Mouse (Mus musculus): Measurements from ENCODE around the gene Zfp777. TPM values are rescaled to one million over a fixed set of nuclear protein-coding genes. Genes with fewer than 3 reads are reported as not detected.

Zfp777 gene
- polyA plus RNA-seq, 2 experiments, result 9.3 to 24.8 TPM

DNA sequence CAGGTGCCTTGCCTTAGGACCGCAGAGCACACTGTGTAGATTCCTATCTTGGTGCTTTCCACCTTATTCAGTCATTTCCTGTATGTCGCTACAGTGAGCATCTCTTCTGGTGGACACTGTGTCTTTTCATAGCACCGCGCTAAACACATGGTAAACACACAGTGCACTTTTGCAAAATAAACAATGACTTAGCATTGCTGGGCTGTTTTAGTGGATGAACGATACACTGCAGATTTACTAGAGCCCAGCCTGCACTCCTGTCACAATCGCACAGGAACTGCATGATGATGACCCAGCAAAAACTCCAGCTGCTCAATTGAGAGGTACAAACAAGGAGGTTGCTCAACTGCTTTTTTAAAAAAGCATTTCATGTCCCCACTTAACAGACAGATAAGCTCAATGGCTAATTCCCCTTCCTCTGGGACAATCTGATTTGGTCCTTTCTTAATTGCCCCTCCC, 35.1 kb upstream of the Zfp777 start:
- H3K4me3 ChIP-seq (replicated peaks; ENCODE audit: low read length), result no peak overlapping the region
- no peaks in the 10 kb centered on the region for H3K9me3 ChIP-seq (ENCODE audit: control insufficient read depth, low read length)
- H3K9ac ChIP-seq (ENCODE audit: low read depth, low read length, severe bottlenecking), result no peak overlapping the region
- no peak overlapping the region for H3K27ac ChIP-seq (replicated peaks; ENCODE audit: low read depth, low read length)
- peaks cover 53% of the 10 kb centered on the region for H3K36me3 ChIP-seq (ENCODE audit: control insufficient read depth, insufficient read depth, low read length)
- no peak for TF ChIP-seq POLR2A (IDR thresholded peaks at IDR 0.05; ENCODE audit: borderline replicate concordance, extremely low read depth, insufficient read depth, insufficient read length)
- DNase-seq (ENCODE audit: low spot score) (no peak), ATAC-seq (ENCODE audit: low FRiP score, low read depth) (no peak)
- H3K27me3 ChIP-seq (ENCODE audit: control insufficient read depth, insufficient read depth, low read length), result no peaks in the 10 kb centered on the region
- peaks cover 9% of the 10 kb centered on the region for H3K4me1 ChIP-seq (ENCODE audit: control insufficient read depth, insufficient read depth, low read length)
- H3K4me2 ChIP-seq (replicated peaks; ENCODE audit: low read depth, low read length, severe bottlenecking), result no peak overlapping the region
- 94% methylated on average over 6 of the region's 6 CpGs for WGBS

- no peak for TF ChIP-seq POLR2A (IDR thresholded peaks at IDR 0.05; ENCODE audit: borderline replicate concordance, extremely low read depth, insufficient read depth, insufficient read length)
- 96% methylated on average over 3 of the region's 3 CpGs for WGBS
- no peak overlapping the region for H3K27ac ChIP-seq (replicated peaks; ENCODE audit: low read depth, low read length)
- H3K36me3 ChIP-seq (ENCODE audit: control insufficient read depth, insufficient read depth, low read length), result peaks cover 70% of the 10 kb centered on the region
- H3K9me3 ChIP-seq (ENCODE audit: control insufficient read depth, low read length), result no peaks in the 10 kb centered on the region
- no peak overlapping the region for H3K4me2 ChIP-seq (replicated peaks; ENCODE audit: low read depth, low read length, severe bottlenecking)
- no peak overlapping the region for H3K9ac ChIP-seq (ENCODE audit: low read depth, low read length, severe bottlenecking)
- H3K4me1 ChIP-seq (ENCODE audit: control insufficient read depth, insufficient read depth, low read length), result peaks cover 9% of the 10 kb centered on the region
- no peak overlapping the region for H3K4me3 ChIP-seq (replicated peaks; ENCODE audit: low read length)
- DNase-seq (ENCODE audit: low spot score) (no peak), ATAC-seq (ENCODE audit: low FRiP score, low read depth) (no peak)
- no peaks in the 10 kb centered on the region for H3K27me3 ChIP-seq (ENCODE audit: control insufficient read depth, insufficient read depth, low read length)
Observed at GRCm38 (mm10) chr6:48081952-48082351, 33.2 kb upstream of the Zfp777 start.

GRCm38 (mm10) chr6:48081021-48081420, 32.3 kb upstream of the Zfp777 start:
- WGBS, result 94% methylated on average over 5 of the region's 5 CpGs
- DNase-seq (ENCODE audit: low spot score), result no peak
- Histone ChIP-seq H3K9me3 (ENCODE audit: control insufficient read depth, low read length) (no peaks in the 10 kb centered on the region), H3K4me1 (ENCODE audit: control insufficient read depth, insufficient read depth, low read length) (peaks cover 9% of the 10 kb centered on the region), H3K27ac (replicated peaks; ENCODE audit: low read depth, low read length) (no peak overlapping the region), H3K27me3 (ENCODE audit: control insufficient read depth, insufficient read depth, low read length) (no peaks in the 10 kb centered on the region), H3K36me3 (ENCODE audit: control insufficient read depth, insufficient read depth, low read length) (peaks cover 78% of the 10 kb centered on the region), H3K4me2 (replicated peaks; ENCODE audit: low read depth, low read length, severe bottlenecking) (no peak overlapping the region), H3K4me3 (replicated peaks; ENCODE audit: low read length) (no peak overlapping the region), H3K9ac (ENCODE audit: low read depth, low read length, severe bottlenecking) (no peak overlapping the region)
- TF ChIP-seq POLR2A (IDR thresholded peaks at IDR 0.05; ENCODE audit: borderline replicate concordance, extremely low read depth, insufficient read depth, insufficient read length), result no peak
- ATAC-seq (ENCODE audit: low FRiP score, low read depth), result no peak

DNA sequence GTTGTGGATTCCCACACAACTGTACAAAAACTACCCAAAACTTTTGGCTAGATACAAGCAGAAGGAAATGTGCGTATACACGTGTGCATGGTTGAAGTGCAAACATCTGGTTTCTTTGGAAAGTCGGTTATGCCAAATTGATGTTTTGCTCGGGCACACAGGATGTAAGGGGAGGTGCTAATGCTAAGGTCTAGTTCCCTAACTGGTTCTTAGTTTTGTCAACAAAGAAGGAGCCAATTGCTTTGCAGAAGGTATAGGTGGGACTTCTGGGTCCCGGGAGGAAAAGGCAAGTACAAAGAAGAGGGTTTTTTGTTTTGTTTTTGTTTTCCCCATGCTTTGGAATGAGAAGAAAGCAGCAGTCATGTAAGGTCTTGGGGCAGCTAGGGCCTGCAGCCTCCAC, 24.6 kb upstream of the Zfp777 start:
- Histone ChIP-seq H3K4me2 (replicated peaks; ENCODE audit: low read depth, low read length, severe bottlenecking) (no peak overlapping the region), H3K9me3 (ENCODE audit: control insufficient read depth, low read length) (no peaks in the 10 kb centered on the region), H3K4me1 (ENCODE audit: control insufficient read depth, insufficient read depth, low read length) (no peaks in the 10 kb centered on the region), H3K4me3 (replicated peaks; ENCODE audit: low read length) (no peak overlapping the region), H3K9ac (ENCODE audit: low read depth, low read length, severe bottlenecking) (no peak overlapping the region), H3K36me3 (ENCODE audit: control insufficient read depth, insufficient read depth, low read length) (peaks cover 71% of the 10 kb centered on the region), H3K27me3 (ENCODE audit: control insufficient read depth, insufficient read depth, low read length) (no peaks in the 10 kb centered on the region), H3K27ac (replicated peaks; ENCODE audit: low read depth, low read length) (no peak overlapping the region)
- DNase-seq (ENCODE audit: low spot score), result no peak
- ATAC-seq (ENCODE audit: low FRiP score, low read depth), result no peak
- TF ChIP-seq POLR2A (IDR thresholded peaks at IDR 0.05; ENCODE audit: borderline replicate concordance, extremely low read depth, insufficient read depth, insufficient read length), result no peak
- WGBS, result 67% methylated on average over 5 of the region's 5 CpGs

DNA sequence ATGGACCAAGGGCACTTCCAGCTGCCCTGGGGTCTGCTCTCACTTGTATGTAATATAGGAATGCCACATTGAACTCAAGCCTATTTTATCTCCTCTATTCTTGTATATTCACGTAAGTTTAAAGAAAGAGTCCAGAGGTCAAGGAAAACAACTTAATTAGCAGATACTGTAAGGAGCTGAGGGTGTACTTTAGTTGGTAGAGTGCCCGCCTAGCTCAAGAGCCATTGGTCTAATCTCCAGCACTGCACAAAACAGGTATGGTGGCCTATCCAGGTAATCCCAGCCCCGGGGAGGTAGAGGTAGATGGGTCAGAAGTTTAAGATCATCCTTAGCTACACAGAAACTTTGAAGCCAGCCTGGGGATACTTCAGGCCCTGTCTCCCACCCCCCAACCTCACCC, 18.8 kb upstream of the Zfp777 start:
- no peak overlapping the region for H3K4me2 ChIP-seq (replicated peaks; ENCODE audit: low read depth, low read length, severe bottlenecking)
- no peak for TF ChIP-seq POLR2A (IDR thresholded peaks at IDR 0.05; ENCODE audit: borderline replicate concordance, extremely low read depth, insufficient read depth, insufficient read length)
- no peaks in the 10 kb centered on the region for H3K27me3 ChIP-seq (ENCODE audit: control insufficient read depth, insufficient read depth, low read length)
- 92% methylated on average over 3 of the region's 3 CpGs for WGBS
- H3K9ac ChIP-seq (ENCODE audit: low read depth, low read length, severe bottlenecking), result no peak overlapping the region
- H3K4me3 ChIP-seq (replicated peaks; ENCODE audit: low read length), result no peak overlapping the region
- no peak for DNase-seq (ENCODE audit: low spot score)
- no peaks in the 10 kb centered on the region for H3K9me3 ChIP-seq (ENCODE audit: control insufficient read depth, low read length)
- no peak overlapping the region for H3K27ac ChIP-seq (replicated peaks; ENCODE audit: low read depth, low read length)
- ATAC-seq (ENCODE audit: low FRiP score, low read depth), result no peak
- H3K36me3 ChIP-seq (ENCODE audit: control insufficient read depth, insufficient read depth, low read length), result peaks cover 75% of the 10 kb centered on the region
- no peaks in the 10 kb centered on the region for H3K4me1 ChIP-seq (ENCODE audit: control insufficient read depth, insufficient read depth, low read length)

DNA sequence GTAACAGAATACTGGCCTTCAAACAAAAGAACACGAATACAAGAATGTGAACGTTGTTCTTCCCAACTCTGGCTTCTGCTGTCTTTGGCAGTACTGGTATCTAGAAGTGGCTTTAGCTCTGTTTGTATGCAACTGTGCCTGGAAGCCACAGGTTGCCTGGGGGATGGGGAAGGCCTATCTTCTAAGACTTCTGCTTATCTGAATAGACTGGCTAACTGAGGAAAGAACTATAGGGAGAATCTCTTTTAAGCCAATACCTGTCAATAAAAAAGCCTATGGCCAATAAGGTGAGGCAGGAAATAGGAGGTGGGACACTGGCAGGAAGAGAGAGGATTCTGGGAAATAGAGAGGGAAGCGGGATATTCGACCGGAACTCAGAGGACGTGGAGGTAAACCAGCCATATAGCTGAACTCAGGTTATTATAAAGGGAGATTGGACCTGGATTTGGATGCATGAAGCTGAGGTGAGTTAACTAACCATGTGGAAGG, 16.9 kb upstream of the Zfp777 start:
- Histone ChIP-seq H3K4me2 (replicated peaks; ENCODE audit: low read depth, low read length, severe bottlenecking) (no peak overlapping the region), H3K27me3 (ENCODE audit: control insufficient read depth, insufficient read depth, low read length) (no peaks in the 10 kb centered on the region), H3K36me3 (ENCODE audit: control insufficient read depth, insufficient read depth, low read length) (peaks cover 80% of the 10 kb centered on the region), H3K4me3 (replicated peaks; ENCODE audit: low read length) (no peak overlapping the region), H3K27ac (replicated peaks; ENCODE audit: low read depth, low read length) (no peak overlapping the region), H3K9ac (ENCODE audit: low read depth, low read length, severe bottlenecking) (no peak overlapping the region), H3K9me3 (ENCODE audit: control insufficient read depth, low read length) (no peaks in the 10 kb centered on the region), H3K4me1 (ENCODE audit: control insufficient read depth, insufficient read depth, low read length) (no peaks in the 10 kb centered on the region)
- DNase-seq (ENCODE audit: low spot score) (no peak), ATAC-seq (ENCODE audit: low FRiP score, low read depth) (no peak)
- TF ChIP-seq POLR2A (IDR thresholded peaks at IDR 0.05; ENCODE audit: borderline replicate concordance, extremely low read depth, insufficient read depth, insufficient read length), result no peak
- WGBS, result 92% methylated on average over 6 of the region's 6 CpGs

All from limb, embryonic 14.5 days (tissue).